Mouse (Mus musculus): Measurements from ENCODE around the gene Lrrfip2. TPM values are rescaled to one million over a fixed set of nuclear protein-coding genes. Genes with fewer than 3 reads are reported as not detected.

The Lrrfip2 gene
- total and polyA plus RNA-seq, 3 experiments: 16.6 to 30.9 (median 25.2) TPM

GRCm38 (mm10) chr9:111094626-111095025 is 22.8 kb upstream of the Lrrfip2 start:
- no peaks in the 10 kb centered on the region for H3K9me3 ChIP-seq (replicated peaks; ENCODE audit: low read length)
- H3K36me3 ChIP-seq (replicated peaks in 1 of 2; ENCODE audit: control insufficient read depth in 1 of 2, insufficient read depth in 1 of 2, low read length in 1 of 2): no peaks in the 10 kb centered on the region
- H3K4me2 ChIP-seq (ENCODE audit: insufficient read depth, low read depth, poor library complexity, severe bottlenecking): no peak overlapping the region
- in situ Hi-C loops (cut with MboI; ENCODE audit: low pct_ligation_motif_present, low pct_unique_long_range_greater_than_20kb, low sequenced_read_pairs): loop anchor here (10.0 kb wide), 1 partner anchor 120 kb away; no protein-coding TSS in a partner anchor
- peaks cover 3% of the 10 kb centered on the region for H3K27me3 ChIP-seq (replicated peaks)
- dilution Hi-C loops (cut with MboI; ENCODE audit: extremely low pct_ligation_motif_present, extremely low pct_unique_long_range_greater_than_20kb, low sequenced_read_pairs): no loop called here
- H3K4me3 ChIP-seq (replicated peaks in 1 of 3; ENCODE audit: low read depth in 2 of 3, low read length in 2 of 3, poor library complexity in 1 of 3): no peak overlapping the region
- no peak for DNase-seq (ENCODE audit: extremely low read depth)
- H3K79me2 ChIP-seq (replicated peaks; ENCODE audit: control insufficient read depth, extremely low read depth, insufficient read depth, poor library complexity, severe bottlenecking): no peaks in the 10 kb centered on the region
- H3K9ac ChIP-seq (ENCODE audit: insufficient read depth, low read depth): no peak overlapping the region
- TF ChIP-seq JUND (conservative IDR thresholded peaks at IDR 0.05; ENCODE audit: low read depth, low read length): no peak
- no peak for TF ChIP-seq ETS1 (conservative IDR thresholded peaks at IDR 0.05; ENCODE audit: low read depth, low read length)
- no peak for TF ChIP-seq NELFE (IDR thresholded peaks at IDR 0.05; ENCODE audit: low read depth, low read length)
- H3K27ac ChIP-seq (ENCODE audit: insufficient read depth, low read depth): no peak overlapping the region
- H3K4me1 ChIP-seq (ENCODE audit: control insufficient read depth in 1 of 2, insufficient read depth in 2 of 2): peaks cover 20 to 35% of the 10 kb centered on the region in 2 experiments

GRCm38 (mm10) chr9:111095710-111096109 is 21.7 kb upstream of the Lrrfip2 start:
- no peaks in the 10 kb centered on the region for H3K9me3 ChIP-seq (replicated peaks; ENCODE audit: low read length)
- no peak overlapping the region for H3K4me3 ChIP-seq (replicated peaks in 1 of 3; ENCODE audit: low read depth in 2 of 3, low read length in 2 of 3, poor library complexity in 1 of 3)
- H3K36me3 ChIP-seq (replicated peaks in 1 of 2; ENCODE audit: control insufficient read depth in 1 of 2, insufficient read depth in 1 of 2, low read length in 1 of 2): no peaks in the 10 kb centered on the region
- H3K4me2 ChIP-seq (ENCODE audit: insufficient read depth, low read depth, poor library complexity, severe bottlenecking): no peak overlapping the region
- dilution Hi-C loops (cut with MboI; ENCODE audit: extremely low pct_ligation_motif_present, extremely low pct_unique_long_range_greater_than_20kb, low sequenced_read_pairs) (no loop called here), in situ Hi-C loops (cut with MboI; ENCODE audit: low pct_ligation_motif_present, low pct_unique_long_range_greater_than_20kb, low sequenced_read_pairs) (loop anchor here (10.0 kb wide), 1 partner anchor 119 kb away; no protein-coding TSS in a partner anchor)
- no peak for DNase-seq (ENCODE audit: extremely low read depth)
- H3K27ac ChIP-seq (ENCODE audit: insufficient read depth, low read depth): no peak overlapping the region
- peaks cover 3% of the 10 kb centered on the region for H3K27me3 ChIP-seq (replicated peaks)
- H3K79me2 ChIP-seq (replicated peaks; ENCODE audit: control insufficient read depth, extremely low read depth, insufficient read depth, poor library complexity, severe bottlenecking): no peaks in the 10 kb centered on the region
- H3K9ac ChIP-seq (ENCODE audit: insufficient read depth, low read depth): no peak overlapping the region
- TF ChIP-seq NELFE (IDR thresholded peaks at IDR 0.05; ENCODE audit: low read depth, low read length): no peak
- no peak for TF ChIP-seq USF1 (IDR thresholded peaks at IDR 0.05; ENCODE audit: low read depth, low read length)
- TF ChIP-seq ZNF384 (IDR thresholded peaks at IDR 0.05; ENCODE audit: low read depth, low read length): no peak
- TF ChIP-seq BHLHE40 (IDR thresholded peaks at IDR 0.05; ENCODE audit: low read depth, low read length): no peak
- no peak for TF ChIP-seq MAZ (IDR thresholded peaks at IDR 0.05; ENCODE audit: low read depth, low read length)
- no peak for TF ChIP-seq POLR2AphosphoS2 (IDR thresholded peaks at IDR 0.05; ENCODE audit: low read depth, low read length)
- TF ChIP-seq MYC (IDR thresholded peaks at IDR 0.05; ENCODE audit: low read depth, low read length): no peak
- TF ChIP-seq GABPA (IDR thresholded peaks at IDR 0.05; ENCODE audit: insufficient replicate concordance, low read depth, low read length): no peak
- TF ChIP-seq SIN3A (IDR thresholded peaks at IDR 0.05; ENCODE audit: low read length): no peak
- TF ChIP-seq RAD21 (IDR thresholded peaks at IDR 0.05; ENCODE audit: low read depth, low read length): no peak
- TF ChIP-seq UBTF (IDR thresholded peaks at IDR 0.05; ENCODE audit: low read depth, low read length): no peak
- no peak for TF ChIP-seq POLR2A (IDR thresholded peaks at IDR 0.05; ENCODE audit: low read depth, low read length)
- no peak for TF ChIP-seq CHD1 (IDR thresholded peaks at IDR 0.05; ENCODE audit: low read depth, low read length)
- no peak for TF ChIP-seq ZKSCAN1 (IDR thresholded peaks at IDR 0.05; ENCODE audit: borderline replicate concordance, low read depth, low read length)
- no peak for TF ChIP-seq TBP (conservative IDR thresholded peaks at IDR 0.05; ENCODE audit: low read depth, low read length)
- TF ChIP-seq JUN (IDR thresholded peaks at IDR 0.05; ENCODE audit: insufficient read depth, low read depth, low read length): no peak
- no peak for TF ChIP-seq ETS1 (conservative IDR thresholded peaks at IDR 0.05; ENCODE audit: low read depth, low read length)
- TF ChIP-seq ELF1 (IDR thresholded peaks at IDR 0.05; ENCODE audit: low read depth, low read length): no peak
- H3K4me1 ChIP-seq (ENCODE audit: control insufficient read depth in 1 of 2, insufficient read depth in 2 of 2): peaks cover 20 to 35% of the 10 kb centered on the region in 2 experiments
